Mouse (Mus musculus) lung, adult 2 months (tissue): Measurements from ENCODE around the gene Slc15a2. TPM values are rescaled to one million over a fixed set of nuclear protein-coding genes. Genes with fewer than 3 reads are reported as not detected.

Experiments used
- DNase-seq: peaks from one replicate; pipeline ENCODE4 v3.0.0; 2022
- H3K4me1 ChIP-seq: fragments of 200-500 bp; 2 replicates; pipeline ENCODE4 v1.6.1; 2011; ENCODE audit warnings: low read length; ENCODE audit not compliant: control insufficient read depth, insufficient read depth
- H3K4me3 ChIP-seq: fragments of 200-500 bp; replicated peaks from 2 replicates; pipeline ENCODE3; 2011; ENCODE audit warnings: low read depth, mild to moderate bottlenecking, control low read depth, low read length; ENCODE audit errors: extremely low read depth
- CTCF ChIP-seq: fragments of 200-500 bp; IDR thresholded peaks from 2 replicates; pipeline ENCODE4 v1.5.1; 2011; ENCODE audit warnings: mild to moderate bottlenecking, low read length, control low read depth; ENCODE audit not compliant: insufficient read depth
- POLR2A ChIP-seq: fragments of 200-500 bp; IDR thresholded peaks from 2 replicates; pipeline ENCODE4 v1.6.1; 2011; ENCODE audit warnings: low read depth, mild to moderate bottlenecking, control low read depth, low read length, borderline replicate concordance; ENCODE audit errors: extremely low read depth
- WGBS: fragments of 180-500 bp; shearing (Covaris S2); methylation state at CpG from one replicate; pipeline ENCODE4 v1.1.7; 2018; 5-methylcytosine and 5-hydroxymethylcytosine counted together
- polyA plus RNA-seq: library from polyadenylated mRNA; depleted of rRNA; stranded (reverse); fragments of >200 nt; gene quantifications from 2 replicates; pipeline ENCODE4 v1.2.3, GENCODE M21; 2012; rRNA removed

The Slc15a2 gene
- polyA plus RNA-seq, 1 experiment = 13.9 TPM

- WGBS = 50% methylated on average over 7 of the region's 7 CpGs
- TF ChIP-seq CTCF (no peak), POLR2A (no peak)
- no peak for DNase-seq
Observed at GRCm38 (mm10) chr16:36708751-36709150, 76.0 kb downstream of the Slc15a2 start.

GRCm38 (mm10) chr16:36707702-36708423 lies 76.9 kb downstream of the Slc15a2 start:
- TF ChIP-seq POLR2A (no peak), CTCF (no peak)
- Histone ChIP-seq H3K4me1 (no peaks in the 10 kb centered on the region), H3K4me3 (no peak overlapping the region)
- WGBS = 60% methylated on average over 6 of the region's 6 CpGs
- DNase-seq = no peak

More at GRCm38 (mm10) chr16:36708751-36709150, 76.0 kb downstream of the Slc15a2 start:
- Histone ChIP-seq H3K4me1 (no peaks in the 10 kb centered on the region), H3K4me3 (no peak overlapping the region)

GRCm38 (mm10) chr16:36700484-36700883 lies 84.3 kb downstream of the Slc15a2 start:
- 89% methylated on average over 2 of the region's 2 CpGs for WGBS
- DNase-seq = no peak
- Histone ChIP-seq H3K4me1 (no peaks in the 10 kb centered on the region), H3K4me3 (no peak overlapping the region)
- TF ChIP-seq CTCF (no peak), POLR2A (no peak)

Other genes with a start within 250 kb of the Slc15a2 start
- gene Casr, start 222.8 kb downstream of the Slc15a2 start, polyA plus RNA-seq = 0.06 and 0.07 TPM in 2 replicates
- 1.8 and 2.8 TPM in 2 replicates for gene Cd86, start 118.9 kb downstream of the Slc15a2 start, polyA plus RNA-seq
- 14.8 and 14.9 TPM in 2 replicates for gene Ildr1, start 91.0 kb downstream of the Slc15a2 start, polyA plus RNA-seq
- gene Iqcb1, start 43.4 kb upstream of the Slc15a2 start, polyA plus RNA-seq = 1.2 and 2.4 TPM in 2 replicates
- gene Eaf2, start 90.0 kb upstream of the Slc15a2 start, polyA plus RNA-seq = 0.15 and 0.79 TPM in 2 replicates
- gene Golgb1, start 90.2 kb upstream of the Slc15a2 start, polyA plus RNA-seq = 46.3 and 48.6 TPM in 2 replicates
- gene Hcls1, start 150.0 kb upstream of the Slc15a2 start, polyA plus RNA-seq = 17.4 and 26.2 TPM in 2 replicates
- 0.46 and 2.0 TPM in 2 replicates for gene Fbxo40, start 205.5 kb upstream of the Slc15a2 start, polyA plus RNA-seq
- gene Polq, start 226.8 kb upstream of the Slc15a2 start, polyA plus RNA-seq = 0.11 and 0.13 TPM in 2 replicates